8 mouse cellular contexts compared by ENCODE assay signal in genomic region chr19:6067724-6068415, GRCm38 (mm10). TPM values are rescaled to one million over a fixed set of nuclear protein-coding genes. Genes with fewer than 3 reads are reported as not detected.
DNase-seq lines count a peak whose midpoint lies in the region; ATAC-seq and TF ChIP-seq lines count a peak whose summit lies in the region.

Gene Tm7sf2, minus strand, starts transcription at chr19:6068373.

- ATAC-seq in hindbrain, embryonic 16.5 days, result peak; percentile 94

- no peaks in the 10 kb centered on the region for H3K9me3 ChIP-seq in hindbrain, embryonic 16.5 days (ENCODE audit: control insufficient read depth, low read length)

- intact Hi-C loops in gastrocnemius, adult 2 months (cut with DNase I), result no loop called here

- peaks cover 27% of the 10 kb centered on the region for H3K4me1 ChIP-seq in hindbrain, embryonic 16.5 days (ENCODE audit: control insufficient read depth, insufficient read depth, low read depth, low read length)

- peak; percentile 96 for DNase-seq in ZHBTc4 (ENCODE audit: low read depth, low spot score)
- DNase-seq in cerebellum, postnatal 4 days (ENCODE audit: low spot score in 2 of 2), result peak; percentile 81 to 84
- peak; percentile 95 for DNase-seq in gastrocnemius, adult 2 months
- peak; percentile 78 to 87 for DNase-seq in left cerebral cortex, adult 18-20 months (ENCODE audit: low spot score in 2 of 2)
- DNase-seq in right cerebral cortex, postnatal 10 days (ENCODE audit: low spot score in 2 of 2), result peak; percentile 95 to 96
- peak; percentile 94 for DNase-seq in urinary bladder, postnatal 14 days (ENCODE audit: low spot score)

- H3K4me2 ChIP-seq in hindbrain, embryonic 16.5 days (ENCODE audit: low read length), result peak within 1 kb of the TSS; percentile 89

- peak within 1 kb of the TSS; percentile 66 for H3K4me3 ChIP-seq in gastrocnemius, adult 2 months
- H3K4me3 ChIP-seq in hindbrain, embryonic 16.5 days (ENCODE audit: low read length), result peak within 1 kb of the TSS; percentile 62
- H3K4me3 ChIP-seq in macrophage (ENCODE audit: inconsistent target), result peak within 1 kb of the TSS; percentile 76

- no peaks in the 10 kb centered on the region for H3K27me3 ChIP-seq in hindbrain, embryonic 16.5 days (replicated peaks; ENCODE audit: control insufficient read depth, insufficient read depth, low read length)

- 8% methylated on average over 32 of the region's 33 CpGs for WGBS in hindbrain, embryonic 16.5 days
- 21% methylated on average over 33 of the region's 33 CpGs for WGBS in macrophage (ENCODE audit: missing documents)

- peak within 1 kb of the TSS; percentile 79 for H3K9ac ChIP-seq in hindbrain, embryonic 16.5 days (ENCODE audit: low read depth, low read length)

- TF ChIP-seq CTCF in gastrocnemius, adult 2 months (IDR thresholded peaks at IDR 0.05), result no peak

- peak within 1 kb of the TSS; percentile 67 for H3K27ac ChIP-seq in gastrocnemius, adult 2 months
- H3K27ac ChIP-seq in hindbrain, embryonic 16.5 days (ENCODE audit: low read depth, low read length), result peak within 1 kb of the TSS; percentile 92
- peak within 1 kb of the TSS; percentile 79 for H3K27ac ChIP-seq in macrophage

- peaks cover 14% of the 10 kb centered on the region for H3K79me2 ChIP-seq in macrophage (ENCODE audit: inconsistent target)

- H3K36me3 ChIP-seq in hindbrain, embryonic 16.5 days (ENCODE audit: control insufficient read depth, insufficient read depth, low read length), result peaks cover 23% of the 10 kb centered on the region
- H3K36me3 ChIP-seq in macrophage (ENCODE audit: inconsistent target), result peaks cover 18% of the 10 kb centered on the region; the same call in 1 of the 2 replicates

RNA-seq across cellular contexts. Expression of gene Tm7sf2, which starts in this region (rescaled TPM):
- 1 to 10 TPM; 4.6 TPM for total RNA-seq in gastrocnemius, adult 2 months (2021)
- polyA plus RNA-seq in hindbrain, embryonic 16.5 days (2015; fragmentation: Nextera tagmentation; extraction: Ambion mirVana), result 61.3 and 64.6 TPM in 2 replicates
- 10 to 100 TPM; 25.1 to 25.2 TPM for total RNA-seq in left cerebral cortex, adult 18-20 months (2021)
- total RNA-seq in macrophage (2018; cell fraction: chromatin; rRNA removed), result 10 to 100 TPM in 23 of 26 experiments, 1 to 10 TPM in 3; 7.8 to 41.0 (median 20.2) TPM
- 10 to 100 TPM in 21 of 26 experiments, 1 to 10 TPM in 5; 8.6 to 15.5 (median 11.6) TPM for total RNA-seq in macrophage (2018; cell fraction: cytosol; rRNA removed)
- total RNA-seq in macrophage (2018; cell fraction: nucleus; rRNA removed), result 10 to 100 TPM in 23 of 26 experiments, 1 to 10 TPM in 3; 4.0 to 47.4 (median 17.0) TPM
- polyA plus RNA-seq in macrophage (2018), result 4.6 to 21.1 TPM (median 17.5 TPM) in 3 replicates

Comparison
In these comparisons a context has a peak if more than half of its experiments do, and no peak if none do; other contexts are left out.
1. Peak in every context shown above with its lines: DNase-seq, ATAC-seq, H3K4me3 ChIP-seq and H3K27ac ChIP-seq.
2. RNA of gene Tm7sf2 (total RNA-seq): 25.1 to 25.2 TPM in left cerebral cortex, adult 18-20 months; 4.6 TPM in gastrocnemius, adult 2 months; every median in the first group is over 4 times any median in the second.